Mouse (Mus musculus) right cerebral cortex, postnatal 25 days (tissue): Measurements from ENCODE around the gene Igfbp4.

Source experiments
- DNase-seq: peaks from one replicate; pipeline ENCODE4 v3.0.0; 2022

Gene Igfbp4

DNA sequence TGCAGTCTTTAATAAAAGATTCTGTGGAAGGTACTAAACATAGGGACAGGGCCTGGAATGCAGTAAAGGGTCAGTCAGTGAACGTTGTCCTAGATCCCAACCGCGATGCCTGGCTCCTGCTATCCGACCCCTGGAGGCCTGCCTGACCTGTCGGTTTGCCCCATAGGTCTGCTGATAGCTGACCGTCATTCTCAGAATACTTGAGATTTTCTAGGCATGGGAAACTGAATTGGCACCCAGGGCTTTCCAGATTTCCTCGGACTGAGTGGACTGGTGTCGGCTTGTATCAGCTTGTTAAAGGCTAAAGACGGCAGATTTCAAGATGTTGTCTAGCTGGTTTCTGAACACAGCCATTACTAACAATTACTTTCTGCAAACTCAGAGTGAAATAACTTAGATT lies 43.3 kb downstream of the Igfbp4 start:
- no peak for DNase-seq

DNA sequence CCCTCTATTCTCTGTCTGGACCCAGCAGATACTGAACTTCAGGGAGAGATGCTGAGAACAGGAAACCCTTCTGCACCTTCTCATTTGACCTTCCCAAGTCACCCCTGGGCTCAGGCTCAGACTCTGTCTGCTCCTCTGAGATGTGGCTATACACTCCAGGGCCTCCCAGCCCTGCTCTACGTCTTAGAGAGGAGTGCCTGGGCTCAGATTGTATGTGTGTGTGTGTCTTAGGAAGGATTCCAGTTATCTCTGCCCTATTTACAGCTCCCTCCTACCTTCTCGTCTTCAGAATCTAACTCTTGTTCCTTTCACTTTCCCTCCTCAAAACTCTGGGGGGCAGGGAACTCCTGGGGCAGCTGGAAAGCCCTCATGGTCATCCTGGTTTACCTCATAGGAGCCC lies 47.4 kb downstream of the Igfbp4 start:
- DNase-seq, result no peak

GRCm38 (mm10) chr11:99089077-99089601 lies 48.1 kb downstream of the Igfbp4 start, which contains the start of gene Tns4:
Gene Tns4, minus strand, starts transcription at chr11:99089306.
- DNase-seq, result no peak

DNA sequence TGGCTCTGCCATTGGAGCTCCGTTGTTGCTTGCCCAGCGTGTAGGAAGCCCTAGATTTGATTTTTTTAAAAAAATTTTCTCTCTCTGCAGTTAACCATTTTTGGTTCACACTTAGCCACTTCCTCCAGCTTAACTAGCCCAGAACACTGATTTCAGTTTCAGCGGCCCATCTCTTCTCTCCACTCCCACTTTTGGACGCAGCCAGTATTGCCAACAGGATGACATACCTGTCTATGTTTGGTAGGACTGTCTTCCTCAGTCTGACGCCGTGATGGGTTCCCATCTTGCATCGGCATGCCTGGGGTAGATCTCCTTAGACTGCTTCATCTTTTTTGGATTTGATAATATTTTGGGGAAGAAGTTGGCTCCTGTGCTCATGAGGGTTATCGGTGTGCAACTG lies 49.3 kb downstream of the Igfbp4 start:
- DNase-seq, result no peak

DNA sequence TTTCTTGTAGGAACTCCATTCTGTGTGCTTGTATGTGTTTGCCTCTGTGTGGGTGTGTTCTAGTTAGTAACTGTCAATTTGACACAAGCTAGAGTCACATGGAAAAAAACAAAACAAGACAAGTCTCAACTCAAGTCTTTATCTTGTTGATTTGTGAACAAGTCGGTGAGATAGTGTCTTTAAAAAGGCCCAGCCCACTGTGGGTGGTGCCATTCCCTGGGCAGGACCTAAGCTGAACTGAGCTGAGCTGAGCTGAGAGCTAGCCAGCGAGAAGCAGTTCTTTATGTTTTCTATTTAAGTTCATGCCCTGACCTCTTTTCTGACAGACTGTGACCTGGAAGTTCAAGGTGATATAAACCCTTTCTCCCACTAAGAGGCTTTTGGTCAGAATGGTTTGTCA lies 50.6 kb downstream of the Igfbp4 start:
- DNase-seq, result no peak

DNA sequence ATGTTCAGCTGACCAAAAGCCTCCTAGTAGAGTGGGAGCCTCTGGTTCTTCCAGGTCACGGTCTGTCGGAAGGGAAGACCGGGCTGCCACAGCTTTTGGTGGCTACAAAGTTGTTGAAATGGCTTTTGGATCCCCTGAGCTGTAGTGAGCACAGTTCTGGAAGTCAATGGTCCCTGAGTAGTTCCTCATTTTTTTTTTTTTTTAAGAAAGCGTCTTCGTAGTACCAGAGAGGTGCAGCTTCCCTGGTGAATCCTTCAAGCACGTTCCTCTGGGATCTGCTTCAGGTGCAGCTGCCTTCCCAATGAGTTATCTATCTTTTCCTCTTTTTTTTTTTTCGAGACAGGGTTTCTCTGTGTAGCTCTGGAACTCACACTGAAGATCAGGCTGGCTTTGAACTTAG lies 52.7 kb downstream of the Igfbp4 start:
- no peak for DNase-seq

GRCm38 (mm10) chr11:99094911-99095676 lies 54.0 kb downstream of the Igfbp4 start:
- no peak for DNase-seq

- no peak for DNase-seq
These were observed 54.7 kb downstream of the Igfbp4 start for GRCm38 (mm10) chr11:99095759-99096158.

GRCm38 (mm10) chr11:99096417-99096816 lies 55.4 kb downstream of the Igfbp4 start:
- DNase-seq, result no peak

GRCm38 (mm10) chr11:99096996-99097774 lies 56.1 kb downstream of the Igfbp4 start:
- no peak for DNase-seq

- no peak for DNase-seq
These were observed 57.9 kb downstream of the Igfbp4 start for GRCm38 (mm10) chr11:99098924-99099323.

GRCm38 (mm10) chr11:99099516-99099915 lies 58.5 kb downstream of the Igfbp4 start:
- DNase-seq, result no peak

GRCm38 (mm10) chr11:99100215-99100614 lies 59.2 kb downstream of the Igfbp4 start:
- DNase-seq, result no peak

DNA sequence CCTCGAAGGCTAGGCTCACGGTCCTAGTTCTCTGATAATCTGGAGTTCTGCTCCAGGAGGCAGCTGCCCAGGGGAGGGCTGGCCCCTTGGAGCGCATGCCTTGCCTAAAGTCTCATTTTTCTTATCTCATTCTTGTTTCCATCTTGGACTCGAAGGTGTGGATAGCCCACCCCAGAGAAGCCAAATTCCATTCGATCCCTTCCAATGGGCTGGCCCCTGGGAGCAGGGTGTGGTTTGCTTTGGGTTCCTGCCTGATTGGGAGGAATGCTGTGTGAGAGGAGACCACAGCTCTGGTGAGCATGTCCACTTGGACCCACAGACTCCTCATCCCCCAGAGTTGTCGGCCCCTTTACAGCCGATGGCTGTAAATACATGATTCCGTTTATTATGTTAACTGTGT lies 60.6 kb downstream of the Igfbp4 start:
- DNase-seq, result no peak

DNA sequence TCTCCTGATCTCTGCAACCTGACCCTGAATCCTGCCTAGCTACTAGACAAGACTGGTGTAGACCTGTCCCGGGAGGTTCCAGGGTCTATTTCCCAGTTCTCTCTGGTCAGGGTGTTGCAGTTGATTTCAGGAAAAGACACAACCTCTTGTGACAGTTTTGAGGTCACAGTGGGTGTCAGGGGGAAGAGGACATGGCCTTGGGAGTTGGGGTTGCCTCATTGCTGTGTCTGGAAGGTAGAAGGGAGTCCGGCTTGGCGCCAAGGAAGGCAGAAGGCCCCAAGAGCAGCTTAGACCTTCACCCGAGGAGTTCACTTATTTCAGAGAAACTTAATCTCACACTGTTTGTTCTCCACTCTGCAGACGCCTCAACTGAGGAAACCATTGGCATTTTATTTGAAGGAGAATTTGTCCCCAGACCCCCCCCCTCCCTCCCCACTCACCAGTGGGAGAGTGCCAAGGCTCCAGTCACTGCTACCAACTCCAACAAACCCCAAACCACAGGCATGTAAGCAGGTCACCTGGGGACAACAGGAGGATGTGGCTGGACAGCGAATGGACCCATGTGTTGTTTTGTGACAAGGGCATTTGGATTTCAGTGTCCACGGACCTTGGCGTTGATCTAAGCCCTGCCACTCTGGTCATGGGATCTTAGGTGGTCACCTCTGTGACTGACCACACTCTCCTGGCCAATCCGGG lies 61.7 kb downstream of the Igfbp4 start:
- no peak for DNase-seq
